Mouse (Mus musculus): ENCODE results near the gene Fam57b. TPM values are rescaled to one million over a fixed set of nuclear protein-coding genes. Genes with fewer than 3 reads are reported as not detected.

Fam57b gene
- total RNA-seq, 1 experiment: 1.9 TPM

DNA sequence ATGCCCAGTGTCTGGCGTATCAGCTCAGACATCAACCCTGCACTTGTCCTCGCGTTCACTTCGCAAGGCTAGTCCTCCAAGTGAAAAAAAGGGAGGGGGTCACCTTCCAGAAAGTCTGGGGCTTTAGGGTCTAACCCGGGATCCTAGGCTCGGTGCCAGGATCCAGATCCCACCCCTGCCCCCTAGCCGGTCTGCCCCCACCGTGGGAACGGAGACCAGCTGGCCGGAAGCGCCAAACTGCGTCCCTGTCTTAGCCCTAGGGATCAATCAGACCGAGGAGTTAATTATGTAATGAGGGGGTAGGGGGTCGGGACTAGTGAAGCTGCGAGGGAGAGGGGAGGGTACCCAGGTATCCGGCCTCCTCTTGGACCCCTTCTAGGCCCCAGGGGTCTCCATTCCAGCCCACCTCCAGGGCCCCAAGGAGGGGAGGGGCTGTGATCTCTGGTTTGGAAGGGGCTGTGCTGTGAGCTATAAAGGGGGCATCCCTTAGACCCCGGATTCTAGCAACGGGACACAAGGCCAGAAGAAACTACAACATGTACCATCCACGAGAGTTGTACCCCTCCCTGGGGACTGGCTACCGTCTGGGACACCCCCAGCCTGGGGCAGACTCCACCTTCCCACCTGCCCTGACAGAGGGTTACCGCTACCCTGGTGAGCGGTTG is 16.4 kb upstream of the Fam57b start, which contains the start of gene Tbx6:
TSS of gene Tbx6 (plus strand) at position 513 of the 665 bp plus-strand sequence.
- H3K4me1 ChIP-seq (ENCODE audit: control insufficient read depth in 2 of 2, insufficient read depth in 2 of 2, low read length in 2 of 2, poor library complexity in 1 of 2): peaks cover 3 to 20% of the 10 kb centered on the region in 2 experiments
- H3K36me3 ChIP-seq (ENCODE audit: control insufficient read depth, insufficient read depth, low read length, poor library complexity, severe bottlenecking): peaks cover 26% of the 10 kb centered on the region
- H3K27ac ChIP-seq (ENCODE audit: insufficient read depth, low read depth, low read length, poor library complexity, severe bottlenecking): no peak within 1 kb of the TSS
- in situ Hi-C loops (cut with MboI; ENCODE audit: low sequenced_read_pairs in 2 of 2, unreplicated experiment in 2 of 2): no loop called here
- no peak for DNase-seq (ENCODE audit: low read depth, low spot score)
- H3K9ac ChIP-seq (ENCODE audit: insufficient read depth, low read depth, low read length, poor library complexity, severe bottlenecking): peak within 1 kb of the TSS; percentile 59
- H3K4me3 ChIP-seq (ENCODE audit: insufficient read depth in 1 of 2, low read depth in 1 of 2, low read length in 2 of 2, poor library complexity in 1 of 2, severe bottlenecking in 1 of 2): peak within 1 kb of the TSS; percentile 23 to 64; a peak in 3 of 4 replicates
- no peaks in the 10 kb centered on the region for H3K9me3 ChIP-seq (ENCODE audit: control insufficient read depth, insufficient read depth, low read depth, low read length)
- TF ChIP-seq ZC3H11A (IDR thresholded peaks at IDR 0.05; ENCODE audit: borderline replicate concordance, low read depth, low read length): no peak
- TF ChIP-seq MAFK (IDR thresholded peaks at IDR 0.05; ENCODE audit: insufficient read depth, low read depth, low read length): no peak
- no peak for TF ChIP-seq CHD2 (IDR thresholded peaks at IDR 0.05; ENCODE audit: low read depth, low read length)

DNA sequence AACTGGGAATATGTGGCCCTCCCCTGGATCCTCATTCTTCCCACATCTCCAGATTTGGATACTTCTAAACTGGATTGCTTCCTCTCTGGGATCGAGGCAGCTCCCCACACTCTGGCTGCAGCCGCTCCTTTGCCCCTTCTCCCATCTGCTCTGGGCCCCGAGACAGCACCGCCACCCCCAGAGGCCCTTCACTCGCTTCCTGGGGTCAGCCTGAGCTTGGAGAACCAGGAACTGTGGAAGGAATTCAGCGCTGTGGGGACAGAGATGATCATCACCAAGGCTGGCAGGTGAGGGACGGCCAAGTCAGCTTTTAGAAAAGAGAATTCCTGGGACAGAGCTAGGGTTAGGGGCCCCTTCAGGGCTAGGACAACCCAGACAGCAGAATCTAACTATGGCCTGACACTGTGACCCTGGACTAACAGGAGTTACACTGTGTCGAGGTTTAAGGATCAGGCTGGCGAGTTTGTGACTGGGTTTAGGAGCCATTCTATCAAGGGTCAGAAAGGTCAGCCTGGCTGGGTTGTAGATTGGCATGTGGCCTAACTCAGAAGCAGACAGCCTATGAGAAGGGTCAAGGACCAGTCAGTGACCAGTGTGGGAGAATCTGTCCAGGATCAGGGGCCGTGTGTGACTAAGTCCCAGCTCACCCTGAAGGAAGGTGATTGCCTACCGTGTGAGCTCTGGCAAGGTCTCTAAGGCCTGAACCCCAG is 15.7 kb upstream of the Fam57b start:
- Histone ChIP-seq H3K27ac (ENCODE audit: insufficient read depth, low read depth, low read length, poor library complexity, severe bottlenecking) (no peak overlapping the region), H3K4me3 (ENCODE audit: insufficient read depth in 1 of 2, low read depth in 1 of 2, low read length in 2 of 2, poor library complexity in 1 of 2, severe bottlenecking in 1 of 2) (no peak overlapping the region), H3K9ac (ENCODE audit: insufficient read depth, low read depth, low read length, poor library complexity, severe bottlenecking) (no peak overlapping the region), H3K4me1 (ENCODE audit: control insufficient read depth in 2 of 2, insufficient read depth in 2 of 2, low read length in 2 of 2, poor library complexity in 1 of 2) (peaks cover 2 to 18% of the 10 kb centered on the region in 2 experiments; a peak in 3 of 4 replicates), H3K36me3 (ENCODE audit: control insufficient read depth, insufficient read depth, low read length, poor library complexity, severe bottlenecking) (peaks cover 30% of the 10 kb centered on the region), H3K9me3 (ENCODE audit: control insufficient read depth, insufficient read depth, low read depth, low read length) (no peaks in the 10 kb centered on the region)
- in situ Hi-C loops (cut with MboI; ENCODE audit: low sequenced_read_pairs in 2 of 2, unreplicated experiment in 2 of 2): no loop called here
- TF ChIP-seq CHD2 (IDR thresholded peaks at IDR 0.05; ENCODE audit: low read depth, low read length): no peak
- TF ChIP-seq HCFC1 (IDR thresholded peaks at IDR 0.05; ENCODE audit: borderline replicate concordance, insufficient read depth, low read length): no peak
- TF ChIP-seq ZNF384 (IDR thresholded peaks at IDR 0.05; ENCODE audit: low read depth, low read length): no peak
- TF ChIP-seq MAFK (IDR thresholded peaks at IDR 0.05; ENCODE audit: insufficient read depth, low read depth, low read length): no peak
- no peak for TF ChIP-seq ZC3H11A (IDR thresholded peaks at IDR 0.05; ENCODE audit: borderline replicate concordance, low read depth, low read length)
- DNase-seq (ENCODE audit: low read depth, low spot score): no peak

DNA sequence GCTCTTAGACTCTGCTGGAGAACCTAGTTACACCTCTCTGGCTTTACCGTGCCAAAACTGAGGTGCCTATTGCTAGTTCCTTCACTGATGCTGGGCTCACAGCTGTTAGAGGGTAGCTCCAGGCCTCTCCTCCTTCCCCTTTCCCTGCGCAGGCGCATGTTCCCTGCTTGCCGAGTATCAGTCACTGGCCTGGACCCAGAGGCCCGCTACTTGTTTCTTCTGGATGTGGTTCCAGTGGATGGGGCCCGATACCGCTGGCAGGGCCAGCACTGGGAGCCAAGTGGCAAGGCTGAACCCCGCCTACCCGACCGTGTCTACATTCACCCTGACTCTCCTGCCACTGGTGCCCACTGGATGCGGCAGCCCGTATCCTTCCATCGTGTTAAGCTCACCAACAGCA is 14.8 kb upstream of the Fam57b start:
- in situ Hi-C loops (cut with MboI; ENCODE audit: low sequenced_read_pairs in 2 of 2, unreplicated experiment in 2 of 2): no loop called here
- H3K4me1 ChIP-seq (ENCODE audit: control insufficient read depth in 2 of 2, insufficient read depth in 2 of 2, low read length in 2 of 2, poor library complexity in 1 of 2): peaks cover 2 to 14% of the 10 kb centered on the region in 2 experiments; a peak in 3 of 4 replicates
- H3K27ac ChIP-seq (ENCODE audit: insufficient read depth, low read depth, low read length, poor library complexity, severe bottlenecking): no peak overlapping the region
- H3K4me3 ChIP-seq (ENCODE audit: insufficient read depth in 1 of 2, low read depth in 1 of 2, low read length in 2 of 2, poor library complexity in 1 of 2, severe bottlenecking in 1 of 2): no peak overlapping the region
- TF ChIP-seq ZC3H11A (IDR thresholded peaks at IDR 0.05; ENCODE audit: borderline replicate concordance, low read depth, low read length) (no peak), MAFK (IDR thresholded peaks at IDR 0.05; ENCODE audit: insufficient read depth, low read depth, low read length) (no peak), CHD2 (IDR thresholded peaks at IDR 0.05; ENCODE audit: low read depth, low read length) (no peak), HCFC1 (IDR thresholded peaks at IDR 0.05; ENCODE audit: borderline replicate concordance, insufficient read depth, low read length) (no peak), ZNF384 (IDR thresholded peaks at IDR 0.05; ENCODE audit: low read depth, low read length) (no peak)
- no peak for DNase-seq (ENCODE audit: low read depth, low spot score)
- peaks cover 39% of the 10 kb centered on the region for H3K36me3 ChIP-seq (ENCODE audit: control insufficient read depth, insufficient read depth, low read length, poor library complexity, severe bottlenecking)
- H3K9me3 ChIP-seq (ENCODE audit: control insufficient read depth, insufficient read depth, low read depth, low read length): no peaks in the 10 kb centered on the region
- H3K9ac ChIP-seq (ENCODE audit: insufficient read depth, low read depth, low read length, poor library complexity, severe bottlenecking): no peak overlapping the region

DNA sequence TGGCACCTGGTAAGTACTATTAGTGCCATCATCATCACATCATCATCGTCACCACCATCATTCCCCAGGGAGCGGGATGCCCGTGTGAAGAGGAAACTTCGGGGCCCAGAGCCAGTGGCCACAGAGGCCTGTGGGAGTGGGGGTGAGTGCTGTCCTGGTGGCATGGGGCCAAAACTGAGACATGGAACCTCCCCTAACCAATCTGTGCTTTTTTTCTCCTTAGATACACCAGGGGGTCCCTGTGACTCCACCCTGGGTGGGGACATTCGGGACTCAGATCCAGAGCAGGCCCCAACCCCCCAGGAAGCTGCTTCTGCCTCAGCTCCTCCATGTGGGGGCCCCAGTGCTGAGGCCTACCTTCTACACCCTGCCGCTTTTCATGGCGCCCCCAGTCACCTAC is 13.0 kb upstream of the Fam57b start:
- no peak for DNase-seq (ENCODE audit: low read depth, low spot score)
- Histone ChIP-seq H3K36me3 (ENCODE audit: control insufficient read depth, insufficient read depth, low read length, poor library complexity, severe bottlenecking) (peaks cover 54% of the 10 kb centered on the region), H3K9ac (ENCODE audit: insufficient read depth, low read depth, low read length, poor library complexity, severe bottlenecking) (no peak overlapping the region), H3K4me3 (ENCODE audit: insufficient read depth in 1 of 2, low read depth in 1 of 2, low read length in 2 of 2, poor library complexity in 1 of 2, severe bottlenecking in 1 of 2) (no peak overlapping the region), H3K27ac (ENCODE audit: insufficient read depth, low read depth, low read length, poor library complexity, severe bottlenecking) (no peak overlapping the region), H3K4me1 (ENCODE audit: control insufficient read depth in 2 of 2, insufficient read depth in 2 of 2, low read length in 2 of 2, poor library complexity in 1 of 2) (peaks cover 2 to 12% of the 10 kb centered on the region in 2 experiments; a peak in 3 of 4 replicates), H3K9me3 (ENCODE audit: control insufficient read depth, insufficient read depth, low read depth, low read length) (no peaks in the 10 kb centered on the region)
- in situ Hi-C loops (cut with MboI; ENCODE audit: low sequenced_read_pairs in 2 of 2, unreplicated experiment in 2 of 2): no loop called here
- TF ChIP-seq MAFK (IDR thresholded peaks at IDR 0.05; ENCODE audit: insufficient read depth, low read depth, low read length) (no peak), HCFC1 (IDR thresholded peaks at IDR 0.05; ENCODE audit: borderline replicate concordance, insufficient read depth, low read length) (no peak), CHD2 (IDR thresholded peaks at IDR 0.05; ENCODE audit: low read depth, low read length) (no peak), ZC3H11A (IDR thresholded peaks at IDR 0.05; ENCODE audit: borderline replicate concordance, low read depth, low read length) (no peak), ZNF384 (IDR thresholded peaks at IDR 0.05; ENCODE audit: low read depth, low read length) (no peak)

Data from ES-E14 (cell line).